Mouse (Mus musculus) testis, adult 2 months (tissue): ENCODE measurements around the gene Spink8. TPM values are rescaled to one million over a fixed set of nuclear protein-coding genes. Genes with fewer than 3 reads are reported as not detected.
A peak's percentile ranks its signal among the peaks of the same experiment; 100 is the strongest.

Experiments
- H3K27ac ChIP-seq: fragments of 200-500 bp; 2 replicates; pipeline ENCODE4 v1.5.1; 2012; ENCODE audit warnings: low read depth, low read length; ENCODE audit not compliant: control insufficient read depth, insufficient read depth
- H3K27me3 ChIP-seq: fragments of 200-500 bp; 2 replicates; pipeline ENCODE4 v1.6.1; 2012; ENCODE audit warnings: mild to moderate bottlenecking, low read length, moderate library complexity; ENCODE audit not compliant: control insufficient read depth, insufficient read depth
- H3K36me3 ChIP-seq: fragments of 200-500 bp; 2 replicates; pipeline ENCODE4 v1.6.1; 2012; ENCODE audit warnings: mild to moderate bottlenecking, low read length; ENCODE audit not compliant: control insufficient read depth, insufficient read depth
- H3K4me1 ChIP-seq: fragments of 200-500 bp; 2 replicates; pipeline ENCODE4 v1.6.1; 2012; ENCODE audit warnings: low read length; ENCODE audit not compliant: control insufficient read depth, insufficient read depth
- H3K4me3 ChIP-seq: fragments of 200-500 bp; 2 replicates; pipeline ENCODE4 v1.5.1; 2012; ENCODE audit warnings: low read depth, mild to moderate bottlenecking, low read length, moderate library complexity, mixed read lengths; ENCODE audit not compliant: control insufficient read depth
- CTCF ChIP-seq: fragments of 200-500 bp; IDR thresholded peaks from 2 replicates; pipeline ENCODE4 v1.5.1; 2012; ENCODE audit warnings: low read depth, mild to moderate bottlenecking, inconsistent platforms, low read length, moderate library complexity; ENCODE audit not compliant: control insufficient read depth, insufficient read depth, insufficient replicate concordance
- POLR2A ChIP-seq: fragments of 200-500 bp; IDR thresholded peaks from 2 replicates; pipeline ENCODE4 v1.6.1; 2012; ENCODE audit warnings: low read depth, mild to moderate bottlenecking, inconsistent platforms, low read length, moderate library complexity; ENCODE audit not compliant: control insufficient read depth
- polyA plus RNA-seq: library from polyadenylated mRNA; depleted of rRNA; stranded (reverse); fragments of >200 nt; gene quantifications from 2 replicates; pipeline ENCODE4 v1.2.3, GENCODE M21; 2012

Spink8 gene
- polyA plus RNA-seq, 1 experiment = 0.58 TPM

GRCm38 (mm10) chr9:109833088-109833412 is 21.0 kb downstream of the Spink8 start:
- H3K4me3 ChIP-seq = peak overlapping the region; percentile 97
- no peaks in the 10 kb centered on the region for H3K27me3 ChIP-seq
- no peak for TF ChIP-seq POLR2A
- no peak for TF ChIP-seq CTCF
- peaks cover 4% of the 10 kb centered on the region for H3K4me1 ChIP-seq
- no peaks in the 10 kb centered on the region for H3K36me3 ChIP-seq
- H3K27ac ChIP-seq = peak overlapping the region; percentile 82; the same call in 1 of the 2 replicates

- no peaks in the 10 kb centered on the region for H3K27me3 ChIP-seq
- no peak within 1 kb of the TSS for H3K4me3 ChIP-seq
- H3K27ac ChIP-seq = no peak within 1 kb of the TSS
- TF ChIP-seq POLR2A (no peak), CTCF (no peak)
- H3K36me3 ChIP-seq = no peaks in the 10 kb centered on the region
- peaks cover 4% of the 10 kb centered on the region for H3K4me1 ChIP-seq
Measured at GRCm38 (mm10) chr9:109849312-109849758, 37.3 kb downstream of the Spink8 start, which contains the start of gene Camp. TSS of gene Camp (minus strand) at chr9:109849617.

GRCm38 (mm10) chr9:109850099-109850498 is 38.0 kb downstream of the Spink8 start:
- H3K27ac ChIP-seq = no peak overlapping the region
- no peaks in the 10 kb centered on the region for H3K36me3 ChIP-seq
- H3K4me1 ChIP-seq = peaks cover 4% of the 10 kb centered on the region
- no peak overlapping the region for H3K4me3 ChIP-seq
- TF ChIP-seq POLR2A (no peak), CTCF (no peak)
- H3K27me3 ChIP-seq = no peaks in the 10 kb centered on the region

GRCm38 (mm10) chr9:109854341-109854740 is 42.3 kb downstream of the Spink8 start:
- Histone ChIP-seq H3K4me1 (peaks cover 1% of the 10 kb centered on the region), H3K27me3 (no peaks in the 10 kb centered on the region), H3K36me3 (no peaks in the 10 kb centered on the region), H3K4me3 (no peak overlapping the region), H3K27ac (no peak overlapping the region)
- TF ChIP-seq POLR2A (no peak), CTCF (no peak)

- H3K4me3 ChIP-seq = no peak overlapping the region
- H3K27ac ChIP-seq = no peak overlapping the region
- no peaks in the 10 kb centered on the region for H3K27me3 ChIP-seq
- no peaks in the 10 kb centered on the region for H3K36me3 ChIP-seq
- no peaks in the 10 kb centered on the region for H3K4me1 ChIP-seq
- TF ChIP-seq CTCF (no peak), POLR2A (no peak)
Measured at GRCm38 (mm10) chr9:109855947-109856346, 43.9 kb downstream of the Spink8 start.

- Histone ChIP-seq H3K4me1 (no peaks in the 10 kb centered on the region), H3K27me3 (no peaks in the 10 kb centered on the region), H3K4me3 (no peak overlapping the region; the same call in 1 of the 2 replicates), H3K36me3 (no peaks in the 10 kb centered on the region), H3K27ac (no peak overlapping the region)
- TF ChIP-seq POLR2A (no peak), CTCF (peak; percentile 90)
Measured at GRCm38 (mm10) chr9:109862397-109863044, 50.4 kb downstream of the Spink8 start.

- H3K4me3 ChIP-seq = no peak overlapping the region
- no peaks in the 10 kb centered on the region for H3K4me1 ChIP-seq
- no peaks in the 10 kb centered on the region for H3K27me3 ChIP-seq
- TF ChIP-seq CTCF (no peak), POLR2A (no peak)
- H3K36me3 ChIP-seq = no peaks in the 10 kb centered on the region
- H3K27ac ChIP-seq = no peak overlapping the region
Measured at GRCm38 (mm10) chr9:109863085-109863484, 51.0 kb downstream of the Spink8 start.
